Mouse (Mus musculus): ENCODE measurements around the gene Nrip1.
A peak's percentile ranks its signal among the peaks of the same experiment; 100 is the strongest.
"Not testable (repeated sequence)": the region's sequence is repeated elsewhere in the genome, so short reads cannot be mapped to it uniquely, and the experiment has no call there.

The Nrip1 gene

DNA sequence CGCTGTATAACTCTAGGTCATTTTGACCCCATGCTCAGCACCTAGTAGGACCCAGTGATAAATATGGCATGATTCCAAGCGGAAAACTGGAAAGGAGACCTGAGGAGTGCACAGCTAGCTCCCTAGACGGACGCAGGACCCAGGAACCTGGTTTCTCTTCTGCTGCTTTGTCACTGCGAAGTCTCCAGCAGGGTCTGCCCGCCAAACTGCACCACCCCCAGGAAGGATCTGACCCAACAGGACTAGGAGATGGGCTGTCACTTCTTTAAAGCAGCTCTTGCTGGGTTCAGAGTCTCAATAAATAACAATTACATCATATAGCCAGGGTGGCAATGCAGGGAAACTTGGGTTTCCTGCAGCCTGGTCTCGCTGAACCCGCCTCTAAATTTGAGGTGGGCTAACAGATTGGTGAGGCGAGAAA is at the start of gene Nrip1:
TSS of gene Nrip1 (minus strand) at position 157 of the 421 bp plus-strand sequence.
- peak; percentile 67 for DNase-seq (ENCODE audit: low read depth, low spot score)

DNA sequence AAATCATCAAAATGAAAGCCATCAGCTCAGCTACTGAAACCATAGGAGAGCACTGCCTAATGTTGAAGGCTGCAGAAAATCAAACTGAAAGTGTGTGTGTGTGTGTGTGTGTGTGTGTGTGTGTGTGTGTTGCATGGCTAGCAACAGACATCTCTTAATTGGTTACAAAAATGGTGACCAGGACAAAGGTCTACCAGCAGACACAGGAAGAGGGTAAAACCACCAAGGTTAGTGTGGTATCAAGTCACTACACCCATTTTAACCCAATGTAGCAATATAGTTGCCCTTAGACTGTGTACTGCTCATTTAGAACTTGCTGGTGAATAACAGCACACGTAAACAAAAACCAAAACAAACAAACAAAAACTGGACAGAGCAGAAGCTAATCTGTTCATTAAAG is 48.9 kb upstream of the Nrip1 start:
- peak; percentile 8 for DNase-seq (ENCODE audit: low read depth, low spot score)

DNA sequence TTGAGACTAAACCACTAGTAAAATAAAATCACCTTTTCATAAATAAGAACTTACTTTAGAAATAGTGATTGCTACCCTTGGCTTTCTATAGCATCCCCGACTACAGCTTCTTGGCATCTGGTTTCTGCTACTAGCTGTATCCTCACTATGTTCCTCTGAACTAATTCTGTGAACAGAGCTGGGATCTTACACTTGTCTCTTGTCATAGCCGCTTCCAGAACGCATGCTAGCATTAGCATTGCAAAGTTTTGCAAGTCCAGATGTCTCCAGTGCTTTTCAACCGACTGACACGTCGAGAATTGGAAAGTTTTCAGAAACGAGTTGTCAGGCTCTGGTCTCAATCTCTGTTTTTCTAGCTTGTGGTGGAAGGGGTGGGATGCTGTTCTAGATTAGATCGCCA is 46.2 kb upstream of the Nrip1 start:
- no peak for DNase-seq (ENCODE audit: low read depth, low spot score)

DNA sequence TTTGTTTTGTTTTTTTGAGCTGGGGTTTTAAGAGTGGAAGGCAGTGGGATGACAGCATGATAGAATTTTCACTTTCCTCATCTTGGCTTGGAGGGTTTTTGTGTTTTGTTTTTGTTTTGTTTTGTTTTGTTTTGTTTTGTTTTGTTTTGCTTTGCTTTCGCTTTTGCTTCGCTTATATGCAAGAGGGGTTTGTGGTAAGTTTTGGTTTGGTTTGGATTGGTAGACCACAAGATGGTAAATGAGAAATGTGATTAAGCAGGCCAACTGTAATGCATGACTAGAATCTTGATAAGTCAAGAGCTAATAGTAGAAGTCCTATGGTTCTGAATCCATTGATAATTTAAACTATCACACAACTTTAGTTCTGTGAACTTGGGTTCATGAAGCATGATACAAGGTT is 42.9 kb upstream of the Nrip1 start:
- peak; percentile 28 for DNase-seq (ENCODE audit: low read depth, low spot score)

DNA sequence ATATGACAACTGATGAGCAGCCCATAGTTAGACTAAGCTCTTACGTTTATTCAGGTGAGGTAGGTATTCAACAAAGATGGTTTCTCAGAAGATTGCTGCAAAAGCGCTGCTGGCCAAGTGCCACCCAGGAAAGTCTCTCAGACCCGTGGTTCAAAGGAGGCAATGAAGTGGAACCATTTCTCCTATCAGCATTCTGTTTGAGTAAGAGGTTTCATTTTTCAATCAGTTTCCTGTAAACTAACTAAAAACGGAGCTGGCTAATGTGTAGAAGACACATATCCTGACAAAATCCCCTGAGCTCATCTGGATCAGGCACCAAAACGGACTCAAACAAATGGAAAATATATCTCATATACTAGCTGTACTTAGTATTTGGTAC is 42.4 kb upstream of the Nrip1 start:
- peak; percentile 31 for DNase-seq (ENCODE audit: low read depth, low spot score)

DNA sequence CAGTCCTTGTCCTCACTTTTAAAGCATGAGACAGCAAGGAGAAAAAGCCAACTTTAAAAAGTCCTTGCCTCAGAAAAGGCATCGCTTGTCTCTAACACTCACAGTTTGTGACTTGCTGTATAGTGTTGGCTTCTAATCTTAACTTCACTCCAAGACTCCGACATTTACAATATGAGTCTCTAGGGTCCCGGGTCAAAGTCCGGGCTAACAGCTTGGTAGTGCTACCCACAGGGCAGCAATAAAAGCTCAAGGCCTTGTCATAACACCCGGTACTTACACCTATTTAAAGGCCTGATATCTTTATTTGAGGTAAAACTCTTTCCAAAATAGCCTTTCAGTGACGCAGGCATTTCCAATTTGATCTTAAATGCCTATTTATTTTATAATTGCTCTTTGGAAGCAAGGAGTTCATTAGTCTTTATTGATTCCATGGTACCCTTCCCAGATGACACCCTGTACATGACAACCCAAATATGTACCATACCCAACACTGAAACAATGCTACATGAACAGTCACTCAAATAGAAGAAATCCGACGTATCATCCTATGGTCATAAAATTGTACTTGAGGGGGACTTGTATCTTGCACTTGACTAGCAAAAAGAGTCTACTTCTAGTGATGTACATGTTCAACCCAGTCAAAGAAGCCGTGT is 41.9 kb upstream of the Nrip1 start:
- no peak for DNase-seq (ENCODE audit: low read depth, low spot score)

DNA sequence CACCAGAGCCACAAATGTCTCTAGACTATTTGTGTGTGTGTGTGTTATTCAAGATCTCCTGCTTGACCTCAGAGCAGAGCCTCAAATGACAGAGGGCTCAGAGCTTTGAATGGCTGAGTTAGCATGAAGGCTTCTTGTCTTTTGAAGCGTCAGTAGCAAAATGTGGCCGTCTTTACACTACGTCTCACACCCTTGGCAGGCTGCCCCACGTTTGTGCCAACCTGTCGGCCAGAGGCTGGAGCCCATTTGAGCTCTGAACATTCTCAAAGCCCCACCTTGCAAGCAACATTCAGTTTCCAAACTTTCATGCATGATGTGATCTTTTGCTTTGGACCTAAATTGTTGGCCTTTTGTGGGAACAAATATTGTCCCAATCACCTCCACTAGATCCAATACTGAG is 40.9 kb upstream of the Nrip1 start:
- DNase-seq (ENCODE audit: low read depth, low spot score): no peak

DNA sequence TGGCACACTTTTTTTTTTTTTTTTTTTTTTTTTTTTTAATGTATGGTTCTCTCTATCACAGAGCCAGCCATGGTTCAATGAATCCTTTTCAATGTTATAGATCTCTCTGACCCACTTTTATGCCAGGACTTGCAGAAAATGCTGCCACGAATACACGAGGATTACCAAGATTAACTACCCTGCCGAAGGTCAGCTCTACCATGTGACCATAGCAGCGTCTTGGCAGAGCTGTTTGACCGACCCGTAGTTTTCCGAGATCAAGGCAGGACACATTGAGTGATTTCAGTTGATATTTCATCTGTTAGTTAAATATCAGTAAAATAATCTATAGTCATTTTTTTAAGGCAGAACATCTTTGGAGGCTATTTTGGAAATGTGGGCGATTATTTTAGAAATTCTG is 40.0 kb upstream of the Nrip1 start:
- no peak for DNase-seq (ENCODE audit: low read depth, low spot score)

DNA sequence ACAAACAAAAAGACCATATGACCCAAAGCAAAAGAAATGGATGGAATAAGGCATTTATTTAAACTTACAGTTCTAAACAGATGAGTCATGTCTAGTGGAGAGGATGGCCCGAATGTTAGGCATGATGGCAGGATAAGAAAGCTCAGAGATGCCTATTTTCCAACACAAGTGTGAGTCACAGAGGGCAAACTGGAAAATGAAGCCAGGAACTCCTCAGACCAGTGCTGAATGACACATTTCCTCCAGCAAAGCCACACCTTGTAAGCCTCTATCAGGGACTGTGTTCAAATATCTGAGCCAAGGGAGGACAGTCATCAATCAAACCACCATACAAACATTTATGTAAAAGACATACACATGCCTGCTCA is 35.7 kb upstream of the Nrip1 start:
- DNase-seq (ENCODE audit: low read depth, low spot score): no peak

DNA sequence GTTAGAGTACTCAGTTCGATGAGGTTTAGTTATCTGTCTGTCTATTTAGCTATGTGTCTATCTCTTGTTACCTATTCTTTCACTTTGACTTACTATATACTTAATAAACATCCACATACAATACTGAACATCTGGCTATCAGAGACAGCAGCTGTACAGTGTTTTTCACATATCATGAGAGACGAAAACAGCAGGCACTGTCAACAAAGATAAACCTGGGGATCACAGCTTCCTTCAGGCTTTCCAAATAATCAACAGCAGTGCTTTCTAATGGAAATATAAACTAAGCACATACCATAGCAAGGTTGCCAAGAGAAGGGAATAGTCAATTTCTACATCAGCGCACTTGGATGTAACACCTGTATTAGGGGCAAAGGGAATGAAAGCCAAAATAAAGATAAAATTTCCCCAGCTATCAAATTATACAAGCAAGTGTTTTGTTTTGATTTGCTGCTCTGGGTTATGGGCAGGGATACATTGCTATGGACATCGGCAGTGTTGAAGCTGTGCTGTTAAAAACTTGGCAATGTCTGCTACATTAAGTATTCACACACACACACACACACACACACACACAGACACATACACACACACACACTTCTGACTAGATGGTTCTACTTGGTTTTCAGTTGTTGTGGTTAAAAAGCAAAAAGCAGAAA is 35.2 kb upstream of the Nrip1 start:
- DNase-seq (ENCODE audit: low read depth, low spot score): no peak

DNA sequence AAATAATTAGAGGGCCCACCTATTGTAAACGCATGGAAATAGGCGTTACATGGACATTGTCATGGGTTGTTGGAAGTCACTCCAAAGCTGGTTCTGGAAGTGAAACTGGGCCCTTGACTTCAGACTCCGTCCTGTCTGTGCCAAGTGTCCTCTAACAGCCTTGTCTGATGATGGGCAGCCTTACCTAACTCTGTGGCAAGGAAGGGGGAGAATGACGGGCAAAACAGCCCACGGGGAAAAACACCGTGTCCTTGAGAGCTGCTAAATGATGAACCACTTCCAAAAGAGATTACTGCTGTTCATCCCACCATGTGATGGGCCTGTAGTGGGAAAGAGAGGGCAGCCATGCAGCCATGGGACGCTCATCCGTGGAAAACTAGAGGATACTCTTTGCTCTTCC is 34.6 kb upstream of the Nrip1 start:
- no peak for DNase-seq (ENCODE audit: low read depth, low spot score)

DNA sequence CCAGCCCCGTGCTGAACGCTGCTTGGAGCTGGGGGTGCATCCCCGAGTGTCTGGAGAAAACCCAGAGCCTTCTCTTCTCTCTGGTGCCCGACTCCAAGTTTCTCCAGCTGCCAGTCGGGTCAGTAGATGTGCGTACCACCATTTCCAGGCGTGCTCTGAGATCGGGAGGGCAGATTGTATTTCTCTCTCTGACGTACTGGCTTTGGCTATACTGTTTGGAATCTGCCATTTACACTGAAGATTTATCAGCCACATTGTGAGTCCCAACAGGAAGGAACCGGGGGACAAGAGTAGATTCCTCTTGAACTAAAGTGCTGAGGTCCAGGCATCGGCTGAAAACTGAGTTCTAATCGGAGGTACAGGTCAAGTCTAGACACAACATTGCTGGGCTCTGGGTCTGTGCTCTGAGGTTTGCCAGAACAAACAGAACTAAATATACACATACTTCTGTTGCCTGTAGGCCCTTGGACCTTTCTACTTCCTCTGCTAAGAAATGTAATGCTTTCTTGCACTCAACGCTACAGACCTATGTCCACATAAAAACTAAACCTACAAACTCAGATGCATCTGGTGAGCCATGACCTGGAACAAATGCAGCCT is 33.8 kb upstream of the Nrip1 start:
- DNase-seq (ENCODE audit: low read depth, low spot score): no peak

DNA sequence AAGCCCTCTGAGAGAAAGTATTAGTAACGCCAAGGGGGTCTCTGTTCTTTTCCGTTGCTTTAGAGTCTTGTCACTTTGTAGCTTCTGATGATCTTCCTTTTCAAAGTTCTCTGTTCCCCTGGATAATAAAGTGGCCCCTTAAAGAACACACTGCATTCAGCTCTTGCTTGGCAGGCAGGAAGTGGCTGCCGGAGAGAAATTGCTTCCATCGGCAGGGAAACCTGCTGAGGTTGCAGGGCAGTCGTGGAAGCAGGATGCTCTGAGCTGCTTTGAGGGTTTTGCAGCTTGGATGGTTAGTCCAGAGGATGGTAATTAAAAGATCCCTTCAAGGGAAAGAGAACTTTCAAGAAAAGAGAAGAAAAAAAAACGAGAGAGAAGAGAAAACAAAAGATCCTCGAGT is 33.3 kb upstream of the Nrip1 start:
- DNase-seq (ENCODE audit: low read depth, low spot score): peak; percentile 19

DNA sequence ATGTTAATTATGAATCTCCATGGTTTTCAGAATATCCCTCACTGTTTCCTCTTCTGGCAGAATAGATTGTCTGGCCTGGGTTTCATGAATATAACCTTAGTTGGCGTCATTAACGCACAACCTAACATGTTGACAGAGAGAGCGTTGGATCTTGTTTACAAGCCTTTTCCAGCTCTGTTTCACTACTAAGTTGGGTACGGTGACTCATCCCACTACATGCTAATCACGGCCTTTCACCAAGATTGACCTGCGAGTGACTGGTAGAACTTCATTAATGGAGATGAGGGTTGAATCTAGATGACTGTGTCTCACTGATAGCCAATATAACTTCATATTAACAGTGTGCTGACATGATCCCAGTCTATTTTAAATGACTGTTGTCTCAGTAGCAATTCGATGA is 32.7 kb upstream of the Nrip1 start:
- DNase-seq (ENCODE audit: low read depth, low spot score): no peak

DNA sequence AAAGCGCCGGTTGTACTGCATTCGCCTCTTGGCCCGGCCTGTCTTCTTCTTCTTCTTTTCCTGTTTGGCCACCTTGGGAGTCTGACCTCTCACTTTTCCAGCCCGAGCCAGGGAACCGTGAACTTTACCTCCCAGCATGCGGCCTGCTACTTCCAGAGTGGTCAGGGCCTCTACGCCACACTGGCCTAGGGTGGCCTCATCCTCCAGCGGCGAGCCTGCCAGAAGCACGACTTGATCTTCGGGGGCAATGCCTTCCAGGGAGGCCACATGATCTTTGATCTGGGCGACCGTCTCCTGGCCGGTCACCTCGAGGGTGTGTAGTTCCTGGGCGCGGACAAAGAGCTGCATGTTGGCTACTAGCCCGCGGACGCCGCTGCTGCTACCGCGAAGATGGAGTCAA is 29.7 kb upstream of the Nrip1 start:
- DNase-seq (ENCODE audit: low read depth, low spot score): not testable (repeated sequence)

DNA sequence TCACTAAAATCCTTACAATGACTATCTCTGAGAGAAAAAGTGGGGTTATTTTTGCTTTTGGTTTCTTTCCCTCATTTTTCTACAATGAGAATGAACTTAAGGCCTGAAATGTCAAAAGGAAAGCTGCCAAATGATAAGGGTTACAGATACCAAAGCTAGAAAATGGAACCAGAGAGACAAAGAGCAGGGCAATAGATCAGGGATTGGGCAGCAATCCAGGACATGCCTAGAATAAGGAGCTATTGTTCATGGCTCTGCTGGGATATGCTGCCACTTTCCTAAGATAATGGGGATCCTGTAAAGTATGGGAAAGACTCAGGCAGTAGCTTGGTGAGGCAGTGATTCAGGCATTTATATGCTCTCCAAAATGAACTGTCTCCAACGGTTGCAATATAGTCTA is 22.9 kb upstream of the Nrip1 start:
- no peak for DNase-seq (ENCODE audit: low read depth, low spot score)

DNA sequence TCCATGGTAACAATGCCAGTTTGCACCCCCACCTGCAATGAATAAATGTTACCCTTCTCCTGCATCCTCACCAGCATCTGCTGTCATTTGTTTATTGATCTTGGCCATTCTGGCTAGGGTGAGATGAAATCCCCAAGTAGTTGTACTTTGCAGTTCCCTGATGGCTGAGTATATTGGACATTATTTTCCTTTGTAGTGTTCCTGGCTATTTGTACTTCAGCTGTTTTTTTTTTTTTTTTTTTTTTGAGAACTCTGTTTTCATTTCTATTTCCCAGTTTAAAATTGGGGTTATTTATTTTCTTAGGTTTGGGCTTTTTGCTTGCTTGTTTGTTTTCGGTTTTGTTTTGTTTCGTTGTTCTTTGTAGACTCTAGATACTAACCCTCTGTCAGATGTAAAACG is 19.6 kb upstream of the Nrip1 start:
- no peak for DNase-seq (ENCODE audit: low read depth, low spot score)

DNA sequence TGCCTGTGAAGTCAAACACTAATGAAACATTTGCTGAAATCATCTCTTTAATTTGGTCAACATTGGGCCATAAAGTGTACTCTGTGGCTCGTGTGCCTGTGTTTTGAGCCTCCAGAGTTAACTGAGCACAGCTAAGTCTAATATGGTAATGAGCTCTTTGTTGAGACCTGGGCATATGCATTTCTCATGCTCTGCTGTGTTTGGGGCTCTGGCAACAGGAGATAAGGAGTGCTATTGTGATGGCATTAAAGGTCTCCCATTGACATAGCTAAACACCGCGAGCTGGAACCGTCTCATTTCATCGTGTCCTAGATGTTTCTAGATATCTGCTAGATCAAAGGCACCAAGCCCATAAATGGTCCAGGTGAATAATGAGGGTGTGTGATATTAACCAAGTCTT is 12.9 kb upstream of the Nrip1 start:
- DNase-seq (ENCODE audit: low read depth, low spot score): no peak

DNA sequence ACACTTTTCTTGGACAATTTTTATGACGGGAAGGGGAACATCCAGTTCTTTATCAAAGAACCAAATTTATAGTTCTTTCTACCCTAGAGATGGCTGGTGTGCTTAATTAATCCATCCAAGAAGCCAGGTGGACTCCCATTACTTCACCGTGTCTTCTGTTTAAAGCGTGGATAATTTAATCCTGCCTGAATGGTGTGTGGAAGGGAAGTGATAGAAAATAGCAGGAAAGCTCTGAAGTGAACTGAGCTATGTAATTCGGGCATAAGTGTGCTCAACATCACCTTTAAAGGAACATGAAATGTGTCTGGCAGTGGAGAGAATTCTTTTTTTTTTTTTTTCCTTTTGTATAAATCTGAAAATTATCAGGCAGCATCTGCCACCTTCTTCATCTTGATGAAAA is 12.4 kb upstream of the Nrip1 start:
- DNase-seq (ENCODE audit: low read depth, low spot score): no peak

DNA sequence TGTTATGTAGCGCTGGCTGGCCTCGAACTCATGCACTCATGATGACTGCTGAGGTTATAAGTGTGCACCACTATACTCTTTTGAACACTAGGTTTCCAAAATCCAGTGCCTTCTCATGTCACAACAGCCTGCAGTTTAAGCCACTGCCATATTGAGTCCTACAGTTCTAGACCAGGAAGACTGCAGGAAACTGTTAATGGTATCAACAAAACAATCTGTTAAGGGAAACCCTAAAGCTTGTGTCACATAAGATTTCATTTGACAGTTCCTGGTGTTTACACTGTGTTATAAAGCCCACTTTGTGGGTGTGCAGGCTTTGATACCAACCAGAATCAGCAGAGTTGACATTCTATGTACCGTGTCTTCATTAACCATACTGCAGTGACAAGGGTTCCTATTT is 3.6 kb upstream of the Nrip1 start:
- DNase-seq (ENCODE audit: low read depth, low spot score): no peak

DNA sequence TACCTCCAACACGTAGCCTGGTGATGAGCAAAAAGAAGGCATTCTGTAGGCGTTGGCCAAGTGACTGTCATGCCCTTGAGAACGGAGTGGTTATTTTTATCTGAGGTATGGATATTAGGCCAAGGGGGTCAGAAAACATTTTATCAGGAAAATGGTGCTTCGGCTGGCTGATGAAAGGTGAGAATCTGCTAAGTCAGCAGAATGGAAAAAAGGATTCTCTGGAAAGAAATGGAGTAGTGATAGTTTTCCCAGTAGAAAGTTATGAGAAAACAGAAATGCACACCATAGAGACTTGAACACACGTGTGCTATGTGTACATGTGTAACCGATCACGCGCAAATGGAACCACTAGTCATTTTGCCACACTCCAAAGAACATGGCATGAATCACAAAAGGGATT is 3.0 kb upstream of the Nrip1 start:
- no peak for DNase-seq (ENCODE audit: low read depth, low spot score)

DNA sequence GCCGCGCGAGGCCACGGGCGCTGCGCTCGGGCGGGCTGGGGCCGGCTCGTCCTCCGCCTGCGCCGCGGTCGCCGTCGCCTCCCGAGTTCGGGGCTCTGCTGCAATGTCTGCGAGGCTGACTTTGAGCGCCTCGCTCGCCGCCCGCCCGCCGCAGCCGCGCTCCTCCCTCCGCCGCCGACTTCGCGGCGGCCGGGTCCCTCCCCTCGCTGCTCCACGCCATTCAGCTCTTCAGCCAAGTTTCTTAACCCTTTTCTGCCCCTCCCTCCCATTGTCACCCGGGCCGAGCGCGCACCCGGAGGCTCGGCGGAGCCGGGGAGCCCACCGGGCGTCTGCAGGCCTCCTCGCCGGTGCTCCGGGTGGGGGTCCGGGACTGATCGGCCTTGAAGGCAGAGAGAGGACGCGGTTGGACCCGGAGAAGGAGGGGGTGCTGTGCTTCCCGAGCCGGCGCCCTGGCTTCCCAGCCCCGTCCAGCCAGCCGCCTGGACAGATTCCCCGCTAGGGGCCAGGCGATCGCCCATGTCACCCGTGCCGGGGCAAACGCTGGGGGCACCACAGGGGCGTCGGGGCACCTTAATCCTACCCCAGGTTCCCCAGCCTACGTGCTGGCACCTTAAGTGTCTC is 576 bp downstream of the Nrip1 start:
- DNase-seq (ENCODE audit: low read depth, low spot score): peak; percentile 93
